7 mouse cellular contexts compared by ENCODE assay signal in the genomic region with DNA sequence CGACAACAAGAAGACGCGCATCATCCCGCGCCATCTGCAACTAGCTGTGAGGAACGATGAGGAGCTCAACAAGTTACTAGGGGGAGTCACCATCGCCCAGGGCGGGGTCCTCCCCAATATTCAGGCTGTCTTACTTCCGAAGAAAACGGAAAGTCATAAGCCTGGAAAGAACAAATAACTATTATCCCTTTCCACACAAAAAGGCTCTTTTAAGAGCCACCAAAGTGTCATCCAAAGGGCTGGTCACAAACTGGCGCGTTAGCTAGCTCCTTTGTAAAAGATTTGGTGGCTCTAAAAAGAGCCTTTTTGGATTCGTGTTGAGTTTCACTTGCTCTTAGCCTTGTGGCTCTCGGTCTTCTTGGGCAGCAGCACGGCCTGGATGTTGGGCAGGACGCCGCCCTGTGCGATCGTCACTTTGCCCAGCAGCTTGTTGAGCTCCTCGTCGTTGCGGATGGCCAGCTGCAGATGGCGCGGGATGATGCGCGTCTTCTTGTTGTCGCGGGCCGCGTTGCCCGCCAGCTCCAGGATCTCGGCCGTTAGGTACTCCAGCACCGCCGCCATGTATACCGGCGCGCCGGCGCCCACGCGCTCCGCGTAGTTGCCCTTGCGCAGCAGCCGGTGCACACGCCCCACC. TPM values are rescaled to one million over a fixed set of nuclear protein-coding genes. Genes with fewer than 3 reads are reported as not detected.
DNase-seq lines count a peak whose midpoint lies in the region; ATAC-seq lines count a peak whose summit lies in the region.
"Not testable (repeated sequence)": the region's sequence is repeated elsewhere in the genome, so short reads cannot be mapped to it uniquely, and the experiment has no call there.

No protein-coding gene starts in this region.

- peak; percentile 75 for DNase-seq in ZHBTc4 (ENCODE audit: low read depth, low spot score)
- not testable (repeated sequence) for DNase-seq in heart, embryonic 10.5 days (ENCODE audit: low spot score)
- DNase-seq in intestine, embryonic 14.5 days (ENCODE audit: low spot score), result peak; percentile 88
- peak; percentile 79 for DNase-seq in liver, embryonic 11.5 days (ENCODE audit: low spot score)
- peak; percentile 97 for DNase-seq in midbrain, embryonic 11.5 days (ENCODE audit: low spot score, missing footprints)
- DNase-seq in right cerebral cortex, postnatal 14 days, result peak; percentile 50

- WGBS in embryonic facial prominence, embryonic 12.5 days, result under 1% methylated on average over 30 of the region's 47 CpGs
- under 1% methylated on average over 38 of the region's 47 CpGs for WGBS in heart, embryonic 10.5 days
- WGBS in intestine, embryonic 14.5 days, result 0% methylated on average over 24 of the region's 47 CpGs
- WGBS in liver, embryonic 11.5 days, result under 1% methylated on average over 26 of the region's 47 CpGs
- WGBS in midbrain, embryonic 11.5 days, result under 1% methylated on average over 33 of the region's 47 CpGs

- not testable (repeated sequence) for H3K36me3 ChIP-seq in embryonic facial prominence, embryonic 12.5 days; heart, embryonic 10.5 days; intestine, embryonic 14.5 days (ENCODE audit: control insufficient read depth, insufficient read depth, low read length); liver, embryonic 11.5 days (ENCODE audit: control insufficient read depth, insufficient read depth, low read length); midbrain, embryonic 11.5 days (ENCODE audit: control insufficient read depth, insufficient read depth, low read length)

- H3K4me1 ChIP-seq in embryonic facial prominence, embryonic 12.5 days, result peaks cover 18% of the 10 kb centered on the region
- H3K4me1 ChIP-seq in heart, embryonic 10.5 days, result peaks cover 30% of the 10 kb centered on the region
- peaks cover 12% of the 10 kb centered on the region; the same call in 1 of the 2 replicates for H3K4me1 ChIP-seq in intestine, embryonic 14.5 days (replicated peaks; ENCODE audit: control insufficient read depth, insufficient read depth, low read length)
- H3K4me1 ChIP-seq in liver, embryonic 11.5 days (replicated peaks; ENCODE audit: control insufficient read depth, insufficient read depth, low read length), result peaks cover 26% of the 10 kb centered on the region
- peaks cover 20% of the 10 kb centered on the region for H3K4me1 ChIP-seq in midbrain, embryonic 11.5 days (ENCODE audit: control insufficient read depth, insufficient read depth, low read length)

- H3K27me3 ChIP-seq in embryonic facial prominence, embryonic 12.5 days; heart, embryonic 10.5 days (ENCODE audit: insufficient read depth, poor library complexity, severe bottlenecking); intestine, embryonic 14.5 days (replicated peaks; ENCODE audit: control insufficient read depth, insufficient read depth, low read length); liver, embryonic 11.5 days (replicated peaks; ENCODE audit: control insufficient read depth, insufficient read depth, low read length); midbrain, embryonic 11.5 days (ENCODE audit: control insufficient read depth, insufficient read depth, low read length): not testable (repeated sequence)

- not testable (repeated sequence) for ATAC-seq in embryonic facial prominence, embryonic 12.5 days (ENCODE audit: insufficient number of reproducible peaks, insufficient read depth, low FRiP score, low TSS enrichment)
- ATAC-seq in intestine, embryonic 14.5 days (replicated peaks; ENCODE audit: low FRiP score, low TSS enrichment, low read depth), result 0 out of 2 replicates have a peak, but pooled peaks have one; percentile 7
- ATAC-seq in liver, embryonic 11.5 days (replicated peaks; ENCODE audit: low FRiP score), result peak; percentile 9
- ATAC-seq in midbrain, embryonic 11.5 days (ENCODE audit: low FRiP score), result peak; percentile 14

- not testable (repeated sequence) for H3K9me3 ChIP-seq in embryonic facial prominence, embryonic 12.5 days; heart, embryonic 10.5 days; intestine, embryonic 14.5 days (ENCODE audit: control insufficient read depth, low read length); liver, embryonic 11.5 days (ENCODE audit: control insufficient read depth, low read length); midbrain, embryonic 11.5 days (ENCODE audit: control insufficient read depth, low read length)

- H3K9ac ChIP-seq in embryonic facial prominence, embryonic 12.5 days, result peak overlapping the region; percentile 89
- H3K9ac ChIP-seq in intestine, embryonic 14.5 days (ENCODE audit: low read length), result peak overlapping the region; percentile 97
- peak overlapping the region; percentile 98 for H3K9ac ChIP-seq in liver, embryonic 11.5 days (ENCODE audit: low read depth, low read length)
- peak overlapping the region; percentile 94 for H3K9ac ChIP-seq in midbrain, embryonic 11.5 days (ENCODE audit: low read length)

- H3K4me3 ChIP-seq in embryonic facial prominence, embryonic 12.5 days, result peak overlapping the region; percentile 65
- H3K4me3 ChIP-seq in heart, embryonic 10.5 days, result peak overlapping the region; percentile 71
- H3K4me3 ChIP-seq in intestine, embryonic 14.5 days (ENCODE audit: low read depth, low read length), result peak overlapping the region; percentile 69
- peak overlapping the region; percentile 61 for H3K4me3 ChIP-seq in liver, embryonic 11.5 days (ENCODE audit: low read depth, low read length)
- peak overlapping the region; percentile 60 for H3K4me3 ChIP-seq in midbrain, embryonic 11.5 days (ENCODE audit: low read depth, low read length)

- peak overlapping the region; percentile 99 for H3K27ac ChIP-seq in embryonic facial prominence, embryonic 12.5 days
- peak overlapping the region; percentile 94 for H3K27ac ChIP-seq in heart, embryonic 10.5 days
- H3K27ac ChIP-seq in intestine, embryonic 14.5 days (ENCODE audit: low read depth), result peak overlapping the region; percentile 98
- H3K27ac ChIP-seq in liver, embryonic 11.5 days (ENCODE audit: low read depth, low read length), result peak overlapping the region; percentile 100
- peak overlapping the region; percentile 96 for H3K27ac ChIP-seq in midbrain, embryonic 11.5 days (ENCODE audit: low read depth, low read length)

- peak overlapping the region; percentile 57 for H3K4me2 ChIP-seq in embryonic facial prominence, embryonic 12.5 days (replicated peaks)
- H3K4me2 ChIP-seq in intestine, embryonic 14.5 days (ENCODE audit: low read length), result peak overlapping the region; percentile 59
- peak overlapping the region; percentile 92 for H3K4me2 ChIP-seq in liver, embryonic 11.5 days
- H3K4me2 ChIP-seq in midbrain, embryonic 11.5 days, result peak overlapping the region; percentile 85

RNA-seq across cellular contexts. Expression of gene Hist2h2ac, which starts 0.4 kb away (rescaled TPM):
- 12.2 and 12.5 TPM in 2 replicates for polyA plus RNA-seq in embryonic facial prominence, embryonic 12.5 days (2016; fragmentation: Nextera tagmentation; extraction: Ambion mirVana)
- 3.4 and 8.2 TPM in 2 replicates for polyA plus RNA-seq in heart, embryonic 10.5 days (2016; fragmentation: Nextera tagmentation; extraction: Ambion mirVana)
- polyA plus RNA-seq in intestine, embryonic 14.5 days (2014; fragmentation: Nextera tagmentation; extraction: Ambion mirVana), result 7.9 and 9.7 TPM in 2 replicates
- 13.7 and 14.7 TPM in 2 replicates for polyA plus RNA-seq in liver, embryonic 11.5 days (2014; fragmentation: Nextera tagmentation; extraction: Ambion mirVana)
- polyA plus RNA-seq in midbrain, embryonic 11.5 days (2014; fragmentation: Nextera tagmentation; extraction: Ambion mirVana), result 12.7 and 16.0 TPM in 2 replicates

RNA-seq across cellular contexts. Expression of gene Hist2h2ab, which starts 0.6 kb away (rescaled TPM):
- 1.5 and 1.6 TPM in 2 replicates for polyA plus RNA-seq in embryonic facial prominence, embryonic 12.5 days (2016; fragmentation: Nextera tagmentation; extraction: Ambion mirVana)
- 0.73 TPM in 1 of 2 replicates, not detected in the other for polyA plus RNA-seq in heart, embryonic 10.5 days (2016; fragmentation: Nextera tagmentation; extraction: Ambion mirVana)
- polyA plus RNA-seq in intestine, embryonic 14.5 days (2014; fragmentation: Nextera tagmentation; extraction: Ambion mirVana), result 0.74 and 1.3 TPM in 2 replicates
- 0.92 TPM in 1 of 2 replicates, not detected in the other for polyA plus RNA-seq in liver, embryonic 11.5 days (2014; fragmentation: Nextera tagmentation; extraction: Ambion mirVana)
- 0.86 and 1.7 TPM in 2 replicates for polyA plus RNA-seq in midbrain, embryonic 11.5 days (2014; fragmentation: Nextera tagmentation; extraction: Ambion mirVana)

RNA-seq across cellular contexts. Expression of gene Hist2h2be, which starts 0.7 kb away (rescaled TPM):
- polyA plus RNA-seq in embryonic facial prominence, embryonic 12.5 days (2016; fragmentation: Nextera tagmentation; extraction: Ambion mirVana), result 10.6 and 11.7 TPM in 2 replicates
- polyA plus RNA-seq in heart, embryonic 10.5 days (2016; fragmentation: Nextera tagmentation; extraction: Ambion mirVana), result 2.8 and 3.5 TPM in 2 replicates
- 7.3 and 7.6 TPM in 2 replicates for polyA plus RNA-seq in intestine, embryonic 14.5 days (2014; fragmentation: Nextera tagmentation; extraction: Ambion mirVana)
- 7.7 and 7.9 TPM in 2 replicates for polyA plus RNA-seq in liver, embryonic 11.5 days (2014; fragmentation: Nextera tagmentation; extraction: Ambion mirVana)
- polyA plus RNA-seq in midbrain, embryonic 11.5 days (2014; fragmentation: Nextera tagmentation; extraction: Ambion mirVana), result 14.0 and 15.0 TPM in 2 replicates

RNA-seq across cellular contexts. Expression of gene Bola1, which starts 0.7 kb away (rescaled TPM):
- 52.6 and 53.3 TPM in 2 replicates for polyA plus RNA-seq in embryonic facial prominence, embryonic 12.5 days (2016; fragmentation: Nextera tagmentation; extraction: Ambion mirVana)
- polyA plus RNA-seq in heart, embryonic 10.5 days (2016; fragmentation: Nextera tagmentation; extraction: Ambion mirVana), result 58.9 and 62.8 TPM in 2 replicates
- 74.2 and 79.5 TPM in 2 replicates for polyA plus RNA-seq in intestine, embryonic 14.5 days (2014; fragmentation: Nextera tagmentation; extraction: Ambion mirVana)
- 93.8 and 98.8 TPM in 2 replicates for polyA plus RNA-seq in liver, embryonic 11.5 days (2014; fragmentation: Nextera tagmentation; extraction: Ambion mirVana)
- polyA plus RNA-seq in midbrain, embryonic 11.5 days (2014; fragmentation: Nextera tagmentation; extraction: Ambion mirVana), result 70.4 and 83.9 TPM in 2 replicates

RNA-seq across cellular contexts. Expression of gene Hist2h3c2, which starts 18.7 kb away (rescaled TPM):
- 7.1 and 8.2 TPM in 2 replicates for polyA plus RNA-seq in embryonic facial prominence, embryonic 12.5 days (2016; fragmentation: Nextera tagmentation; extraction: Ambion mirVana)
- 3.4 and 5.1 TPM in 2 replicates for polyA plus RNA-seq in heart, embryonic 10.5 days (2016; fragmentation: Nextera tagmentation; extraction: Ambion mirVana)
- polyA plus RNA-seq in intestine, embryonic 14.5 days (2014; fragmentation: Nextera tagmentation; extraction: Ambion mirVana), result 8.3 and 8.7 TPM in 2 replicates
- 5.8 and 8.0 TPM in 2 replicates for polyA plus RNA-seq in liver, embryonic 11.5 days (2014; fragmentation: Nextera tagmentation; extraction: Ambion mirVana)
- polyA plus RNA-seq in midbrain, embryonic 11.5 days (2014; fragmentation: Nextera tagmentation; extraction: Ambion mirVana), result 10.6 and 13.8 TPM in 2 replicates
